Mouse (Mus musculus): ENCODE data around the gene Dph5. TPM values are rescaled to one million over a fixed set of nuclear protein-coding genes. Genes with fewer than 3 reads are reported as not detected.
"Not testable (repeated sequence)": the region's sequence is repeated elsewhere in the genome, so short reads cannot be mapped to it uniquely, and the experiment has no call there.

Gene Dph5
- total and polyA plus RNA-seq, 2 experiments from 2014 or later = 9.0 to 20.1 TPM

DNA sequence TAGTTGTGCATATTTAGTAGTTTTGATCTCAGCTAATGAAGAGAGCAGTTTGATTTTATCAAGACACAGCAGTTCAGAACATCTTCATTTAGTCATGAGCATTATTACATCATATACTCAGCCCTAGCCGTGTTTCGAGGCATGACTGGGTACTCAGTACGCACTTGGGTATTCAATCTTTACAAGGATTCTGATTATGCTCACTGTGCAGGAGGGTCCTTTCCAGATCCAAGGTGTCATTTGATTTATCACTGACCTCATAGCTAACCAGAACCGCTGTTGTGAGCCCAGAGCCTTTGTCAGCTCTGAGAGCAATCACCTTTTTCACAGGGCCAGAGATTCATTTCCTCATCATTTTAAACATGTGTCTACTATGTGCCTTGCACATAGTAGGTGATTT, 17.9 kb downstream of the Dph5 start:
- no peak overlapping the region for H3K4me3 ChIP-seq (ENCODE audit: low read length)
- no peaks in the 10 kb centered on the region for H3K9me3 ChIP-seq (ENCODE audit: low read length)
- H3K4me1 ChIP-seq (ENCODE audit: insufficient read depth, low read length) = no peaks in the 10 kb centered on the region
- no peak overlapping the region for H3K9ac ChIP-seq (replicated peaks; ENCODE audit: low read length)
- no peak overlapping the region for H3K4me2 ChIP-seq (ENCODE audit: low read depth, low read length)
- WGBS = 93% methylated on average over 4 of the region's 4 CpGs
- H3K27me3 ChIP-seq (ENCODE audit: insufficient read depth, low read length) = no peaks in the 10 kb centered on the region
- DNase-seq (ENCODE audit: low spot score) (no peak), ATAC-seq (no peak; the same call in 1 of the 2 replicates)
- no peak overlapping the region for H3K27ac ChIP-seq
- peaks cover 4% of the 10 kb centered on the region; the same call in 1 of the 2 replicates for H3K36me3 ChIP-seq (ENCODE audit: insufficient read depth, low read length)
- no peak for TF ChIP-seq CTCF (IDR thresholded peaks at IDR 0.05; ENCODE audit: low read depth)

DNA sequence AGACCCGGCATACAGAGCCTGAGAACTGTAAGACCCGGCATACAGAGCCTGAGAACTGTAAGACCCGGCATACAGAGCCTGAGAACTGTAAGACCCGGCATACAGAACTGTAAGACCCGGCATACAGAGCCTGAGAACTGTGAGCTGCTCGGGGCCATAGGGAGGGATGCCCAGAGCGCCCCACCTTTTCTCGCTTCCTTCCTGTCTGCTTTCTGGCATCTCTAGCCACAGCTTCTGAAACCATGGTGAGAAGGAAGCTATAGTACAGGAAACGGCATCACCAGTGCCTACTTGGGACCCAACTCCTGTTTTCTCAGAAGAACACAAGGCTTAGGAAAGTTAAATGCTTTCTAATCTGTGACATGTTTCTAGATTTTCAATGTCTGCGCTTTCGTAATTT, 19.8 kb downstream of the Dph5 start:
- 98% methylated on average over 9 of the region's 11 CpGs for whole genome bisulfite sequencing
- not testable (repeated sequence) for H3K27ac ChIP-seq; H3K9ac ChIP-seq (replicated peaks; ENCODE audit: low read length); H3K4me1 ChIP-seq (ENCODE audit: insufficient read depth, low read length); DNase-seq (ENCODE audit: low spot score); ATAC-seq; H3K4me3 ChIP-seq (ENCODE audit: low read length); H3K27me3 ChIP-seq (ENCODE audit: insufficient read depth, low read length); H3K4me2 ChIP-seq (ENCODE audit: low read depth, low read length); H3K36me3 ChIP-seq (ENCODE audit: insufficient read depth, low read length); H3K9me3 ChIP-seq (ENCODE audit: low read length)

DNA sequence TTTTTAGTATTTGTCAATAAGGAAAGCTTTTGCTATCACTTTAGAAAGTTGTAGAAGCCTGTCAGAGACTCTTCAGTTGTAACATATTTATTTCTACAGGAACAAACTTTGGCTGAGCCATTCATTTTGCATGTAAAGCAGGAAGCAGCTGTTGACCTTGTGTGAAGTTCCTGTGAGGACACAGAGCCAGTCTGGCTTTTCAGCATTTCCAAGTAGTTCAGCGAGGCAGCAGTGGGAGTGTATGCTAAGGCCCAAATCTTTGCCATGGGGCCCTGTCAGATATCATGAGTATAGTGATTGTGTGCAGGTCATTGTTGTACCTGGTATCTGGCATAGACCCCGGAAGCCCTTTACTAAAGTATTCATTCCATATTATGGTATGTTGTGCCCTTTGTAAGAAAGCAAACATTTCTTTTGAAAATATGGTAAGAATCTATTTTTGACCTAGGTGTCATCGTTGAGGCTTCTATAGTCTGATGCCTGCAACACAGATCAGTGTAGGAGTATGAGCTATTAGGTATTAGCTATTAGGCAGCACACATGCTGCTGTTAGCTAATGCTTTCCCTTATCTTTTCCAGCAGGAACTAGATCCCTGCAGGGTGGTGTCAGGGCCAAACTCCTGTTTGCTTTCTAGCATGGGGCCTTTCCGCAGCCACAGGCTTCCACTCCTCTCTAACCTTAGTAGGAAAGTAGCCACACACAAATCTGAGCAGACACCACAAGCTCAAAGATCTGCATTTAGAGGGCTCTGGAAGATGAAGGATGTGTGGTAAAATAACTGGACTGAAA, 37.0 kb downstream of the Dph5 start:
- H3K27me3 ChIP-seq (ENCODE audit: insufficient read depth, low read length) = no peaks in the 10 kb centered on the region
- no peak for TF ChIP-seq CTCF (IDR thresholded peaks at IDR 0.05; ENCODE audit: low read depth)
- H3K4me2 ChIP-seq (ENCODE audit: low read depth, low read length) = no peak overlapping the region
- no peak overlapping the region for H3K4me3 ChIP-seq (ENCODE audit: low read length)
- no peaks in the 10 kb centered on the region for H3K9me3 ChIP-seq (ENCODE audit: low read length)
- 87% methylated on average over 4 of the region's 4 CpGs for WGBS
- DNase-seq (ENCODE audit: low spot score) (no peak), ATAC-seq (no peak)
- H3K27ac ChIP-seq = no peak overlapping the region
- H3K36me3 ChIP-seq (ENCODE audit: insufficient read depth, low read length) = 0 out of 2 replicates have a peak, but pooled peaks cover 4% of the 10 kb centered on the region
- H3K9ac ChIP-seq (replicated peaks; ENCODE audit: low read length) = no peak overlapping the region
- no peaks in the 10 kb centered on the region for H3K4me1 ChIP-seq (ENCODE audit: insufficient read depth, low read length)

DNA sequence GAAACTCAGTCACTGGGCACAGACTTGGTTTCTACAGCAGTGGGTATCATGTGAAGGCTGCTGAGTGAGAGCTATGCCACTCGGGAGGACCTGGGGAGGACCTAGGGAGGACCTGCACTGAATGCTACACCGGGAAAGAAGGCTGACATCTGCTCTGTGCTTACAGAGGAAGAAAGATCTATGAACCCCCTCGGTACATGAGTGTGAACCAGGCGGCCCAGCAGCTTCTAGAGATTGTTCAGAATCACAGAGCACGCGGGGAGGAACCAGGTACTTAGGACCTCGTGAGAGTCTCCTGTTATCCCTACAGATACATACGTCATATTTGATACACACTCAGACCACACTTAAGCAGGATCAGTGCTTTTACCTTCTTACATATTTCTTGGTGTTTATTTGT, 38.9 kb downstream of the Dph5 start:
- TF ChIP-seq CTCF (IDR thresholded peaks at IDR 0.05; ENCODE audit: low read depth) = no peak
- DNase-seq (ENCODE audit: low spot score) (no peak), ATAC-seq (no peak)
- H3K27ac ChIP-seq = no peak overlapping the region
- H3K9ac ChIP-seq (replicated peaks; ENCODE audit: low read length) = no peak overlapping the region
- H3K4me3 ChIP-seq (ENCODE audit: low read length) = no peak overlapping the region
- WGBS = 90% methylated on average over 8 of the region's 8 CpGs
- H3K4me1 ChIP-seq (ENCODE audit: insufficient read depth, low read length) = no peaks in the 10 kb centered on the region
- H3K27me3 ChIP-seq (ENCODE audit: insufficient read depth, low read length) = no peaks in the 10 kb centered on the region
- no peak overlapping the region for H3K4me2 ChIP-seq (ENCODE audit: low read depth, low read length)
- H3K9me3 ChIP-seq (ENCODE audit: low read length) = no peaks in the 10 kb centered on the region
- 0 out of 2 replicates have a peak, but pooled peaks cover 4% of the 10 kb centered on the region for H3K36me3 ChIP-seq (ENCODE audit: insufficient read depth, low read length)

DNA sequence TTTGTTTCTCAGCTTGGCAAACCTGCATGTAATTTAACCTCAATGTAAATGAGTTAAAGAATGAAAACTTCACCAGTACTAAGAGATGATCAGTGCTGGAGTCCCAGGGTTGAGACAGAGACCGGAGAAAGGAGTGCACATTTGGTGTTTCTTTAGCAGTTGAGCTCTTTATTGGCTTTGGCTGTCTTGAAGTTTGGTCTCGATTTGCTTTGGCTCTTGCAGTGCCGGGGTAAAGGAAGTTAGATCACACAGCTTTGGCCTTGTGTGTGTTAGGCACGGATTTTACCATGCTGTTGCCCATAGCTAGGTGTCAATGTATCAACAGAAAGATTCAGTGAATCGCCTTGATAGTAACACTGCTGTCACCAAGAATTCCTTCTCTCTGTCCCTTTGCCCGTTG, 44.1 kb downstream of the Dph5 start:
- WGBS = 93% methylated on average over 6 of the region's 6 CpGs
- Histone ChIP-seq H3K4me1 (ENCODE audit: insufficient read depth, low read length) (no peaks in the 10 kb centered on the region), H3K4me2 (ENCODE audit: low read depth, low read length) (no peak overlapping the region), H3K27ac (no peak overlapping the region), H3K27me3 (ENCODE audit: insufficient read depth, low read length) (no peaks in the 10 kb centered on the region), H3K36me3 (ENCODE audit: insufficient read depth, low read length) (no peaks in the 10 kb centered on the region), H3K9ac (replicated peaks; ENCODE audit: low read length) (no peak overlapping the region), H3K9me3 (ENCODE audit: low read length) (no peaks in the 10 kb centered on the region), H3K4me3 (ENCODE audit: low read length) (no peak overlapping the region)
- TF ChIP-seq CTCF (IDR thresholded peaks at IDR 0.05; ENCODE audit: low read depth) = no peak
- ATAC-seq (no peak), DNase-seq (ENCODE audit: low spot score) (no peak)

DNA sequence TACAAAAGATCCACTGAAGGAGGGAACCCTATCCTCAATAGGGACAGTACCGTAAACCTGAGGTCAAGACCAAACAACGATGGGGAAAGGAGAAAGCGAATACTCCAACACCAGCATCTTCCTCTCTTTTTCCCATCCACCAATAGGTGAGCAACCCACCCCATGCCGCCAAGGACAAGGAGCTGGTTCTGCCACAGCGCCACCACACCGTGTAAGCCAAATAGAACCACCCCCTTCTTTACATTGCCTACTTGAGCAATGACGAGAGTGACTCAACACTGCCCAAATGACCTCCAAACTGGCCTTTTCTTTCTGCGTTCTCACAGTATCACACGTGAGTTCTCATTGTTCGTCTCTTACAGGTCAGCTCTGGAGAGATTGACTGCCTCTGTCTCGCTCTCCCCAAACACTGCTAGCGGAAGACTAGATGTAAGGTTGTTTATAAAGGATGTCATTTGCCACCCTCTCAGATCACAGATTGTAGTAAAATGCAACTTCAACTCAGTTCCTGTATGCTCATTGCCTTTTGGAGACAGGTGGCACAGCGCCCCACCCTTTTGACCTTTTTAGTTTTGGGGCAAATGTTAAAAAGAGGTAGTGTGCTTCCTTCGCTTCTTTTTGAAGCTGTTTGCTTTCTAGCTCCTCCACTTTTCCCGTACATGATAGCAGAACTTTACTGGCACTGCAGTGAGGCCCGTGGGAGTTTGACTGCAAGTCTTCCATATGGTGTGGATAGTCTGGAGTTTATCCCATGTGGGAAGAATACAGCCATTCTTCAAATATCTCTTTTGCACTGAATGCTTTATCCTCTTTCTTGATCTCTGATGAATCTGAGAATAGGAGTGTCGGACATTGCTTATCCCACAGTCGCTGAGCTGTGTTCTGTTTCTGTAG, 45.9 kb downstream of the Dph5 start:
- Histone ChIP-seq H3K4me1 (ENCODE audit: insufficient read depth, low read length) (no peaks in the 10 kb centered on the region), H3K36me3 (ENCODE audit: insufficient read depth, low read length) (no peaks in the 10 kb centered on the region), H3K9me3 (ENCODE audit: low read length) (no peaks in the 10 kb centered on the region), H3K27ac (no peak overlapping the region), H3K27me3 (ENCODE audit: insufficient read depth, low read length) (no peaks in the 10 kb centered on the region), H3K4me3 (ENCODE audit: low read length) (no peak overlapping the region), H3K4me2 (ENCODE audit: low read depth, low read length) (no peak overlapping the region), H3K9ac (replicated peaks; ENCODE audit: low read length) (no peak overlapping the region)
- 89% methylated on average over 18 of the region's 18 CpGs for WGBS
- DNase-seq (ENCODE audit: low spot score) (no peak), ATAC-seq (no peak)
- TF ChIP-seq CTCF (IDR thresholded peaks at IDR 0.05; ENCODE audit: low read depth) = no peak
